Mouse (Mus musculus): Measurements from ENCODE around the gene Vasn.
A peak's percentile ranks its signal among the peaks of the same experiment; 100 is the strongest.

The Vasn gene

DNA sequence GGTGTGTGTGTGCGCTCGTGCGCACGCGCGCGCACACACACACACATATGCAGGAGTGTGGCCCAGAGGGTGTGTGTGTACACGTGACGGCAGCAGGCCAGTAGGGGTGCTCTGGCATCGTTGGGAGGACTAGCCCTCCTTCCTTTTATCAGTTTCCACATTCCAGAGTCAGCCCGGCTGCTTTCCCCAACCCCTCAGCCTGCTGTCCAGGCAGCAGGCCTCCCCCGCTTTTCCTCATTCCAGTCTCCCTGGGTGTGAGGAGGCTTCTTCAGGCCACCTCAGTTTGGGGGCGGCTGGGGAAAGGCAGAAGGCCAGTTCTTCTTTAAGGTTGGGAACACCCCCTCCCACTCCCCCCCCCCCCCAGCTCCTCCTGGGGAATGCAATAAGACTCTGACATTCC, 2.4 kb downstream of the Vasn start:
- DNase-seq (ENCODE audit: low spot score in 2 of 2) = peak; percentile 60 to 84

DNA sequence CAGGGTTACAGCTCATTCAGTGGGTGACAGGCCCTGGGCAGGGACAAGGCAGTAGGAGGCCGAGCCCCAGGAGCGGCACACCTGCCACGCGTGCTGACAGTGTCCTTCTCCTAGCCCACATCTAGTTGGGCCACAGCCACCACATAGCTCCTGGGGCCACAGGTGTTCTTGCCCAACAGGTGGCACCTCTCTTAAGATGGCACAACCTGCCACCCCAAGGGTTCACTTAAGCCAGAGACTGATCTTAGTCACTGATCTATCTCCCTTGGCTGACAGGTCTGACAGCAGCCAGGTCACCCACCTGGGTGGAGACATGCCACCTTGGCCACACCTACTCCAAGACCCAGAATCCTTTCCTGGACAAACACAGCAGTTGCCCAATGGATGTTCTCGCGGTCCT, 3.2 kb downstream of the Vasn start:
- DNase-seq (ENCODE audit: low spot score in 2 of 2) = no peak

DNA sequence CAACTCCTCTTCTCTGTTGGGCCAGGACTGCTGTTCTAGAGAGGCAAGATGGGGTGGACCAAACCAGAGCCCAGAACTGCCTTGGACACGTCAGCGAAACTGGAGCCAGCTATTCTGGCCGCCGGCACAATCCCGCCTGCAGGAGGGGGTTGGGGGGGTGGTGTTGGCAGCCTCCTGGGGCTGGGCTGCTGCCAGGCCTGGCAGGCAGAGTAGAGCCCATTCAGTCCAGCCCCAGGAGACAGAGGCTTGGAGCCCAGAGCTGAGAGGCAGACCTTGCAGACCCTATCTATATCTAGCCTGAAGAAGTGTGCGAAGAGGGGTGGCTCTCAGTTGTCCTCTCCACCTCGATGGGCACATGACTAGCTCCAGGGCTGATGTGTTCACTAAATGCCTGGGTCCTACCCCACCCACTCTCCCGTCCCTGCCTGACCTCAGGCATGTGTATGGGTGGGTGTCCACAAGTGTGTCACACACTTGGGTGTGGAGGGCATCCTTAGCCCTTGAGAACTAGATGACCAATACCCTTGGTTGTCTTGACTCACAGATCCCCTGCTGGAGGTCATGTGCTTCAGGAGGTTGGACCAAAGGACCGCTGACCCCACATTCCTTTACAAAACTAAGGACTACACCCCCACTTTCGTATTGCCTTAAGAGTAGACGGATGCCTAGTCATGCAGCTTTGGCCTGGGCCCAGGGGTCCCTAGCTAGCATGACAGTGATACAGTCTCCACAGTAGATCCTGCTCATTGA, 4.1 kb downstream of the Vasn start:
- DNase-seq (ENCODE audit: low spot score in 2 of 2) = peak; percentile 76

DNA sequence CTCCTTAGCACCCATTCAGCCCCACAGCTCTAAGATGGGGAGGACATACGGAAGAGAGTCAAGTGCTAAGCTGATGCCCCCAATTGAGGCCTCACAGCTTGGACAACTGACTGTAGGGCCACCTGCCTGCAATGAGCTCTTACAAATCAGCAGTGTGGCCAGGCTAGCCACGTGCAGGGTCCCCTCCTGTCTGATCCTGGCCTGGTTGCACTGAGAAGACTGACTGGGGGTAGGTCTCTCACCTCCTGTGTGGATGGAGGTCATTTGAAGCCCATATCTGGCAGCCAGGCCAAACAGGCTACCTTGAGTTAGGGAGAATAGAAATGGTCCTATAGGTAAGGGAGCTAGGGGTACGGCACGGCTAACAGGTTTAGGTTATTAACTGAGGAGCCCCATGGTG, 6.1 kb downstream of the Vasn start:
- no peak for DNase-seq (ENCODE audit: low spot score in 2 of 2)

DNA sequence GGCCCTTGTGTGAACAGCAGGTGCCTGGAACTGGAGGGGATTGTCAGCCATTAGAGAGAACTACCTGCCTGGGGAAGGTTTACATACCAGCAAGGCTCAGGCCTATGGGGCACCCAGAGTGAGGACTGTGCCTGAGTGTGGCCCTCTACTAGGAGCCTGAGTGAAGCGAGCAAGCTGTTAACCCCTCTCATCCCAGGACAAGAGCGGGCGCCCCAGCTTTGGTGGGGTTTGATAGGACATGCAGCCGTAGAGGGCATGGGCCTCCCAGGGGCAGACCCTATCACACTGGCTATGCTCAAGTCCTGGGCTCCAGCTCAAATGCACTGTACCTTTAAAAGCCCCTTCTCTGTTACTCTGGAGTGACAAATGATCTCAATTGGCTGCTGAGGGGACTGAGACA, 7.1 kb downstream of the Vasn start:
- DNase-seq (ENCODE audit: low spot score in 2 of 2) = no peak

DNA sequence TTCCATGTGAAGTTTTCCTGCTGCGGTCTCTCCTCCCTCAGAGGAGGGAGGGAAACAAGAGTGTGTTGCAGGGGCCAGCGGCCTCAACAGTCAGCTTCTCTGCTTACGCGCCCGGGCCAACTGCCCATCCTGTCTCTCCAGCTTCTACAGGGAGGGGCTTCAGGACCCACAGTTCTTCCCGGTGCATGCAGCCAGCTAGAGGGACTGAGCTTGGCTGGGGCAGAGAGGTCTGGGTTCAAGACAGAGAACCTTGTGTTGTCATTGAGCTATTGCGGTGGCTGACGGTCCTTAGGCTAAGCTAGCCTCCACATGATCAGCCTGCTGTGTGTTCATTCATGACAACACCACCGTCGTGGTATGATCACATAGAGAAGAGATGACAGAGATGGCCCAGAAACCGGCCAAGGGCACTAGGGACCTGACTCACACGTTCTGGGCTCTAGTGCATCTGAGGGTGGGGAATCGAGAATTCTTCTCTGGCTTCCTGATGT, 8.0 kb downstream of the Vasn start:
- no peak for DNase-seq (ENCODE audit: low spot score in 2 of 2)

DNA sequence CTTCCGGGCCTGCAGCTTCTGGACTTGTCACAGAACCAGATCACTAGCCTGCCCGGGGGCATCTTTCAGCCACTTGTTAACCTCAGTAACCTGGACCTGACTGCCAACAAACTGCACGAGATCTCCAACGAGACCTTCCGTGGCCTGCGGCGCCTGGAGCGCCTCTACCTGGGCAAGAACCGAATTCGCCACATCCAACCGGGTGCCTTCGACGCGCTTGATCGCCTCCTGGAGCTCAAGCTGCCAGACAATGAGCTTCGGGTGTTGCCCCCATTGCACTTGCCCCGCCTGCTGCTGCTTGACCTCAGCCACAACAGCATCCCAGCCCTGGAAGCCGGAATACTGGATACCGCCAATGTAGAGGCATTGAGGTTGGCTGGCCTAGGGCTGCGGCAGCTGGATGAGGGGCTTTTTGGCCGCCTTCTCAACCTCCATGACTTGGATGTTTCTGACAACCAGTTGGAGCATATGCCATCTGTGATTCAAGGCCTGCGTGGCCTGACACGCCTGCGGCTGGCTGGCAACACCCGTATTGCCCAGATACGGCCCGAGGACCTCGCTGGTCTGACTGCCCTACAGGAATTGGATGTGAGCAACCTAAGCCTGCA, 8.8 kb downstream of the Vasn start:
- DNase-seq (ENCODE audit: low spot score in 2 of 2) = no peak

DNA sequence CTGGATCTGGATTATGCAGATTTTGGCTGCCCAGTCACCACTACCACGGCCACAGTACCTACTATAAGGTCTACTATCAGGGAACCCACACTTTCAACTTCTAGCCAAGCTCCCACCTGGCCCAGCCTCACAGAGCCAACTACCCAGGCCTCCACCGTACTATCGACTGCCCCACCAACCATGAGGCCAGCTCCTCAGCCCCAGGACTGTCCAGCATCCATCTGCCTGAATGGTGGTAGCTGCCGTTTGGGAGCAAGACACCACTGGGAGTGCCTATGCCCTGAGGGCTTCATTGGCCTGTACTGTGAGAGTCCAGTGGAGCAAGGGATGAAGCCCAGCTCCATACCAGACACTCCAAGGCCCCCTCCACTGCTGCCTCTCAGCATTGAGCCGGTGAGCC, 9.5 kb downstream of the Vasn start:
- no peak for DNase-seq (ENCODE audit: low spot score in 2 of 2)

DNA sequence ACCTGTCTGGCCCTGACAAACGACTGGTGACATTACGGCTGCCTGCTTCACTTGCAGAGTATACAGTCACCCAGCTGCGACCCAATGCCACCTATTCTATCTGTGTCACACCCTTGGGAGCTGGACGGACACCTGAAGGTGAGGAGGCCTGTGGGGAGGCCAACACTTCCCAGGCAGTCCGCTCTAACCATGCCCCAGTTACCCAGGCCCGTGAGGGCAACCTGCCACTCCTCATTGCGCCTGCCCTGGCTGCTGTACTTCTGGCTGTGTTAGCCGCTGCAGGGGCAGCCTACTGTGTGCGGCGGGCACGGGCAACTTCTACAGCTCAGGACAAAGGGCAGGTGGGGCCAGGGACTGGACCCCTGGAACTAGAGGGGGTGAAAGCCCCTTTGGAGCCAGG, 10.0 kb downstream of the Vasn start:
- DNase-seq (ENCODE audit: low spot score in 2 of 2) = no peak

DNA sequence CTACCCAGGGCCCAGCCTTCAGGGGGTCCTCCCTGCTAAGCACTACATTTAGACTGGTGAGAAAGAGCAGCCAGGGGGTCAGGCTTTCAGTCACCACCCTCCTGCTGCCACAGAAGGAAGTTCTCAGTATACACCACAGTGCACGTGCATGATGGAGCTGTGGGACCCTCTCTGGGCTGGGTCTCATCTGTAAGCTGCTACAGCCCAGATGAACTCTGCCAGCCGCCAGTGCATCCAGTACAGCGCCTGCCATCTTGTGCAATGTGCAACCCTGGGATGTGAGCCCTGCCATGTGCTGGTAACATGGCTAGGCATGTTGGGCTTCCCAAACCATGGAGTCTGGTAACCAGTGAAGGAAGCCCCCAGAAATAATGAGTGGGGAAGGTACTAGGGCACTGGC, 10.4 kb downstream of the Vasn start:
- DNase-seq (ENCODE audit: low spot score in 2 of 2) = no peak

DNA sequence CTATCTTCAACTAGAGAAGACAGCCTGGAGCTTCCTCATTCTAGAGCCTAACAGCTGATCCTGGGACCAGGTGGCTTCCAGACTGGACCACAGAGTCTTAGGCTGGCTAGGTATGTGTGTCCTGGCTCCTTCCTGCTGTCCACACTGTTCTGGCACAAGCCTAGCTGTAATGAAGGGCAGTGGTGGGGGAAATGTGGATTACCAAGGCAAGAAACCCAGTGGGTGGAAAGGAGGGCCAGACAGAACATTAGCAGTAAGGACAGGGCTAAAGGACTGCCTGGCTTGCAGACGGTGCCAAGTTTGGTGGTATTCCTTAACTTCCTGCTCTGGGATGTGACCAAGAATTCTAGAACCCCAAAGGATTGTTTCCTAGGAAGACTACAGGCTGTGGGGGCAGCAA, 11.3 kb downstream of the Vasn start:
- DNase-seq (ENCODE audit: low spot score in 2 of 2) = no peak

DNA sequence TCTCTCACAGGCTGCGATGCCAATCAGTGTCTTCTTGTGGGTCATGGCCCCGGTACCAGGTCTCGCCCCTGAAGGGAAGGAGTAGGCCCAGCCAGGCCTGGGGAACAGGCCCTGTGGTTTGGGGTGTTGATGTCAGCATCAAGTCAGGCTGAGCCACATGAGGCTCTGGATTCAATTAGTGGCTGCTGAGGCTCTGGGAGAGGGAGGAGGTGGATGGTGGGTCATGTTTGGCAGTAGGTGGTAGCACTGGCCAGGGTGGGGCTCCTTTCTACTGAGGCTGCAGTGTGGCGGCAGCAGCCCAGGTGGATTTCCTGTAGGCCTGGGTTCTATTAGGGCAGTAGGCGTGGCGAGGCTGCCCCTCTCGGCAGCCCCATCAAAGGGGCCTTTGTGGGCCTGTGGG, 11.9 kb downstream of the Vasn start:
- DNase-seq (ENCODE audit: low spot score in 2 of 2) = no peak

DNA sequence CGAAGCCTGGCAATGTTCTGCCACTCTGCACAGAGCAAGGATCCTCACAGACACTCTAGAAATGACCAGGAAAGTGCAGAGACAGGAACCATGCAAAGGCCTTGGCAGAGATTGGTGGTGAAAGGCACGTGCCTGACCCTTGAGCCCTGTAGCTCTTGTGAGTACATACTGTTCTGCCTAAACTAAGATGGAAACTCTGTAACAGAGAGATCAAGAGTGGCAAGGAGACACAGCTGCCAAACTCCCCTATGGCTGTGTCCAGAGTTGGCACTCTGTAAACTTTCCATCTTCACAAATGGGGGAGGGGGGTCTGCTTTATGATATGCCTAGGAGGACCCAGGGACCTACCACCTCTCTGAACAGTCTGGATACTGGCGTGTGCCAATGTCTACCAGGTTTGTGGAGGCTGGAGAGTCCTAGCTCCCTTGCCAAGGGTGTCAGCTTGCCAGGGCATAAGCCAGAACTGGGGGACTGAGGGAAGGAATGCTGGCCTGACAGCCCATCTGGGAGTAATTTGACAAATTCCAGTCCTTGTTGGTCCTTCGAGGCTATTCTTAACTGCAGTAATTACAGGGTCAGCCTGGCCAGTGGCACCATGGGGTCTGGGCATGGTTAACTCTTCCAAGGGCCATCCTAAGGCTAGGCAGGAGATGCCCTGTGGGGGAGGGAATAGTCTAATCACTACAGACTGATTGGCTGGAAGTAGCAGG, 13.1 kb downstream of the Vasn start:
- no peak for DNase-seq (ENCODE audit: low spot score in 2 of 2)

DNA sequence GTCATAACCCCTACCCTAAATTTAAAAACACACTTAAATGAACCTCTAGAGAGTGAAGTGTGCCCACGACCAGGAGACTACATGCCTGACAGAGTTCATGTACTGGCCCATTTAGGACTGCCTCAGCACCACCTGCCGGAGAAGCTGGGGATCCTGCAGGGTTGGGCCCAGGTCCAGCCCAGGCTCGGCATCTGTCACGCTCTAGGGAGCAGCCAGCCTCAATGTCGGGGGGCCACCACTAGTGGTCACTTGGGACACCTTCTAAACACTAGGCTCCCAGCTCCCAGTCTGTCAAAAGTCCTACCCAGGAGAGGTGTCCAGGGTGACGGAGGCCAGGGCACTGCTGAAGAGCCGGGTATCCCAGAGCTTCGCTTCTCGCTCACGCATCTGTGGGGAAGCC, 15.0 kb downstream of the Vasn start:
- DNase-seq (ENCODE audit: low spot score in 2 of 2) = no peak

DNA sequence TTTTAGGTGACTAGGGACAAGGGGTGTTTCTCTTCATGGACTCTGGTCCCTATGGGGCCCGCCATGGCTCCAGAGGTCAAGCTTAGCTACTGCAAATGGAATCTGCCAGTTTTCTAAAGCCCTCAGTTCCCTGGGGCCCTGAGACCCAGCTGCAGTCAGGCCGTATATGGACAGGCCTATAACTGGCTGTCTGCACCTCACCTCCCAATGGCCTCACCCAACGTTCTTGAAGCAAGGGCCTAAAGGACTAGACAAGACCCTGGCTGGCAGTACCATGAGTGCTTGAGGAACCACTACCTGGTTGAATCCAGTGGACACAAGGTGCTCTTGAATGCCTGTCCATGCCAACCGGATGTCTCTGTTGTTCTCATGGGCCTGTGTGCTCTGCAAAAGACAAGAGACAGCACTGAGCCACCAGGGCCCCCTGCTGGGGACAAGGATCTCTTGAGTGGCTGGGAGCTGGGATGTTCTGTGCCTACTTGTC, 15.6 kb downstream of the Vasn start:
- DNase-seq (ENCODE audit: low spot score in 2 of 2) = no peak

DNA sequence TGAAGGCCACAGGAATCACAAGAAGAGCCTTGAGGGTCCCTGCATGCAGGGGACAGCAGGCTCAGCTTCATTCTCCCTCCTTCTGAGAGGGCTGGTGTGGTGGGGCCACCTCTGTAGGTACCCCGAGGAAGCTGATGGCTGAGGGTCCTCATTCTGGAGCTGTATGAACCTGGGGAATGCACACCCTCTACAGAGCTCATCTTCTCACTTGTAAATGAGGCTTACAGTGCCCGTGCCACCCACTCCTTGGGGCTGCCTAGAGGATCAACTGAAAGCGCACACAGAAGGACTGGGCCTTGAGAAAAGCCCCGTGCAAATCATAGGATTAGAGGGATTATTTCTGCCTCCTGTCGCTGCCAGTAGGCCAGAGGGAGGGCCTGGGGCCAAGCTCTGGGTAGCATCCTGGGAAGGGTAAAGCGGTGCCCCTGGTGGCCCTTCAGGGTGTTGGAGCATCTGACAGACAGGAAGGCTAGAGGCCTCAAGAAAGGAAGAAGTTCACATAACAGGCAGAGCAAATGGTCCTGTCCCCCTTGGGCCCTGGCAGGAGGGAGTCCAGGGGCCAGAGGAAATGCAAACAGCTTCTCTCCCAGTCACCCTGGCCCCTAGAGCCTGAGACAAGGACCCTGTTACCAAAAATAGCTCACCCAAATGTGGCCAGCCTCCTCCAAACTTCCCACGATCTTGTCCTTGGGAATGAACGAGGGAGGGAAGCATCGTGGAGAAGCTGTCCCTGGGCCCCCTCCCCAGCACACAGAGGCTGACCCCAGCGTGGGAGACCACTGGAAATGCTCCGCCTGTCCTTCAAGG, 16.2 kb downstream of the Vasn start:
- no peak for DNase-seq (ENCODE audit: low spot score in 2 of 2)

DNA sequence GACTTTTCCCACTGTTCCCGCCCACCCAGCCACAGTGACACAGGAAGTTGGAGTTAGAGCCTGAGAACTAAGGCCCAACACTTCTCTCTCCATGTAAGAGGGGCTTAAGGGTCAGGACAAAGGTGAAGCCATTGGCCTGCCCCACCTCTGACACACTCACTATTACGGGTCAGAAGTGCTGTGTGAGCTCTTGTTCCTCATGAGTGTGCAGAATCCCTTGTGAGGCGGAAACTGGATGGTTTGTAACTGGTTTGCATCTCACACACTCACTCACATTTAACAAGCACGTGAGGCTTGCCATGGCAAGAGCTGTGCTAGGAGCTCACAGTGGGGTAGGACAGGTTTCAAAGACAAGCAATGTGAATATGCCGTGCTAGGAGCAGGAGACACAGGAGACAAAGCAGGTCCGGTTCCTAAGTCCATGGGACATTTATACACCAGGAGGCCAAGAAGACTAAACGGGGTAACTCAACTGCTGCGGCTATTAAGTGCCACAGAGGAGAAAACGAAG, 16.9 kb downstream of the Vasn start:
- DNase-seq (ENCODE audit: low spot score in 2 of 2) = no peak

DNA sequence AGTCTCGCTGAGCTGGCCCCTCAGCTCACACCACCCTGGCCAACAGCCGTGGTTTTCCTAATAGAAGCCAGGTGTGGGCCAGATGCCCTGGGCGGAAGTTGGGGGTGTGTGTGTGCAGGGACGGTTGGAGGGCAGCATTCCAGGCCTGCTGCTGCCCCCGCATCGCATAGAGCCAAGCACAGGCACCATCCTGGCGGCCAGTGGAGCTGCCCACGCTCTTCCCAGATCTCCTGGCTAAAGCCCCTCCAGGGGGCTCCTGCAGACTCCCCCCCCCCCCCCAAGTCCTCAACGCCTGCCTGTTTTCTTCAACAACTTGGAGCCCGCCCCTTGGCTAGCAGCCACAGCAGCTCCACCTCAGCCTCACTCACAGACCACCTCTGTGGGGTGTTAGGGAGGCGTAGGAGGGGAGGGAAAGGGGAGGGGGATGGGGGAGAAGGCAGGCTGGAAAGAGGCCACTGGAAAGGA, 19.1 kb downstream of the Vasn start:
- DNase-seq (ENCODE audit: low spot score in 2 of 2) = no peak

DNA sequence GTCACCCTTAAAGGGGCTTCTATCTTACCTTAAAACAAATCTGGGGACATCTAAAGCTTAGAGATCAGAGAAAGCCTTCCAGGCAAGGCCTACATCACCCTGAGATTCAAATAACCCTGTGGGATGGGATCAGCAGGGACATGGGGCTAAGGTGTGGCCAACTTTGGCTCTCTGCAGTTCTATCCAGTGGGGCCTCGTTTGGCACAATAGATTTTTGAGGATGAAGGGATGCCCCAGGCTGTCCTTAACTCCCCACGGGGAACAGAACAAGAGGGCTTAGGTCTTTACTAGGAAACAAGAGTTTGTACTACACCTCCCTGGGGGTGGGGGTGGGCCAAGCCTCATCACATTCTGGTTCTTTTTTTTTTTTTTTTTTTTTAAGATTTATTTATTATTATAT, 19.6 kb downstream of the Vasn start:
- no peak for DNase-seq (ENCODE audit: low spot score in 2 of 2)

DNA sequence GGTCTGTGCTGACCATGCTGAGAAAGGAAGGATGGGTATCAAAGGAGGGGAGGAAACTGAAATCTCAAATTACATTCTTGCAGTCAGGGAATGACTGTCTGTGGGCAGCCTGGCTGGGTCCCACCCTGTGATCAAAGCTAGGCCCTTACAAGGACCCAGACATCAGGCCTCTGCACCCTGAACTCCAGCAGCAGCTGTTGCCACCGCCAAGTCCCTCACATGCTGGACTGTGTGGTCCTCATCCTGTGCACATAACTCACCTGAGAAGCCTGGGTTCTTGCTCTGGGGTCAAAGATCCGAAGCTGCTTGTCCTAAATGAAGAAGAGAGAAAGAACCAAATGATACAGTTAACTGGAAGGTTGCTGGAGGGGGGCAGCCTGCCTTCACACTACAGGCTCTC, 21.9 kb downstream of the Vasn start:
- DNase-seq (ENCODE audit: low spot score in 2 of 2) = no peak

DNA sequence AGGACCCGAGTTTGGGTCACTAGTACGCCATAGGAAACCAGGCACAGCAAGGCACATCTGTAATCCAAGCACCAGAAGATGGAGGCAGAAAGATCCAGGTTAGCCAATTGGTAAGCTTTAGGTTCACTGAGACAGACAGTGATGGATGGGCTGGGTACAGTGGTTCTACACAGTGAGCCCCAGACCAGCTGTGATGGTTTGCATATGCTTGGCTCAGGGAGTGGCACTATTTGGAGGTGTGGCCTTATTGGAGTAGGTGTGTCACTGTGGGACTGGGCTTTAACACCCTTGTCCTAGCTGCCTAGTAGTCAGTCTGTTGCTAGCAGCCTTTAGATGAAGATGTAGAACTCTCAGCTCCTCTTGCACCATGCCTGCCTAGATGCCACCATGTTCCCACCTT, 24.1 kb downstream of the Vasn start:
- no peak for DNase-seq (ENCODE audit: low spot score in 2 of 2)

DNA sequence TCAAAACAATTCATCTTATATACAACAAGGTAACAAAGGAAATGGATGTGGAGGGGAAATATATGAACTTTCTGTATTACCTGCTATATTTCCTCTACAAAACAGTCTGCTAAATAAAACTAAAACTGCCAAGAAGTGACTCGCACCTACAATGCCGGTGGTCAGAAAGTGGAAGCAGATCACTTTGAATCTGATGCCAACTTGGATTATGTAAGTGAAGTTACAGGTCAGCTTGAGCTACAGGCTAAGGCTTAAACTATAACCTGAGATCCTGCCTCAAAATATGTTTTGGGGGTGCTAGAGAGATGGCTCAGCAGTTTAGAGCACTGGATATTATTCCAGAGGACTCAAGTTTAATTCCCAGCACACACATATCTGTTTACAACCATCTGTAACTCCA, 26.0 kb downstream of the Vasn start:
- DNase-seq (ENCODE audit: low spot score in 2 of 2) = no peak
